Mouse (Mus musculus): Measurements from ENCODE around the gene Nav2. TPM values are rescaled to one million over a fixed set of nuclear protein-coding genes. Genes with fewer than 3 reads are reported as not detected.

The Nav2 gene
- total RNA-seq, 2 experiments from 2014 or later, result 60.0 to 64.1 TPM

- DNase-seq, result peak; percentile 40 to 74
- intact Hi-C loops (cut with DNase I), result loop anchor here (2.0 to 5.0 kb wide), 2 partner anchors 25 to 52 kb away; no protein-coding TSS in a partner anchor
These were observed 490.8 kb downstream of the Nav2 start for GRCm38 (mm10) chr7:49399314-49399713.

DNA sequence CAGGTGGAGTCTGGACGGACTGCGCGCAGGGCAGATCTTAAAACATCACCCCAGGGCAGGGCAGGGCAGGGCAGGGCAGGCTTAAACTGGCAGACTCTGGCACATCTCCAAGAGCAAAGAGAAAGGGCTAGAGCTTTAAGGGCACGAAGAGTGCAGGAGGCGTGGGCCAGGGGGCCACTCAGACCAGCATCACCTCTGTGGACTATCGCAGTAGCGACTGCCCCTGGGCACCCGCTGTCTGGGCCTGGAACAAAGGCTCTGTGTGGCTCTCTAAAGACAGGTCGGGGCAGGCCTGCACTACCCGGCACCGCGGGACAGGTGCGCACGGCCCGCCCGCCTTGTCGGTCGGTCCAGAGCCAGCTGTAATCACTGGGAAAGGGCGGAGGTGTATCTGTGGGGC, 491.9 kb downstream of the Nav2 start:
- DNase-seq, result peak; percentile 16 to 26
- intact Hi-C loops (cut with DNase I), result no loop called here

DNA sequence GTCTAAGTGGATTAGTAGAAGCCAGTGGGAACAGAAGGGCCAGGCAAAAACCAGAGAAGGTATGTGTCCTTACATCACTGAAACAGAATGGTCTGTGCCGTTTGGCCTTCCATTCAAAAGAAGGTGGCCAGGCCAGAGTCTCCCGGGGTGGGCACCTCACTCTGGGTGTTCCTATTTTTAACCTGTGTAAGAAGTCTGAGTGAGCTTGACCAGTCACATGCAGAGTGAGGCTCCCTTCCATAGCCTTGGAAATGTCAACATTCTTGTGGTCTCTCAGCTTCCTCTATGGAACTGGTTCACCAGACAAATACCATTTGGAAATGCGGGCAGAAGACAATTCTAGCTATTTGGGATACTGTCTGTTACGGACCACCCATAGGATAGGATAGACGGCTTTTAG, 494.0 kb downstream of the Nav2 start:
- intact Hi-C loops (cut with DNase I), result no loop called here
- no peak for DNase-seq

DNA sequence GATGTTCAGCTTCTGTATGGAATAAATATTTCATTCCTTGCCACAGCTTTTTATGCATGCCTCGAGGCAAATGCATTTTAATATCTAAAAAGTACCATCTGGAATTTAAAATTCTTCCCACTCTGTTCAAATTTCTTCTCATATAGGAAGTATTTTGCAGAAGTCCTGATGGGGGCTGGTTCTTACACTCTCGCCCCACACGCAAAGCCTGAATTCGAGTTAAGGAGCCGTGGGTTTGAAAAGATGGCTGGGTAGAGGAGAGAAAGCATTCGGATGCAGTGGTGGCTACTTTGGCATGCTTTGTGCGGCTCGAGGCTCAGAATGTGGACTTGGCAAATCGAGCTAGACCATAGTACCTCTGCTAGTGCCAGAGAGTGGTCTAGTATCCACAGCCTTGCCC, 499.2 kb downstream of the Nav2 start:
- intact Hi-C loops (cut with DNase I), result no loop called here
- DNase-seq, result no peak

DNA sequence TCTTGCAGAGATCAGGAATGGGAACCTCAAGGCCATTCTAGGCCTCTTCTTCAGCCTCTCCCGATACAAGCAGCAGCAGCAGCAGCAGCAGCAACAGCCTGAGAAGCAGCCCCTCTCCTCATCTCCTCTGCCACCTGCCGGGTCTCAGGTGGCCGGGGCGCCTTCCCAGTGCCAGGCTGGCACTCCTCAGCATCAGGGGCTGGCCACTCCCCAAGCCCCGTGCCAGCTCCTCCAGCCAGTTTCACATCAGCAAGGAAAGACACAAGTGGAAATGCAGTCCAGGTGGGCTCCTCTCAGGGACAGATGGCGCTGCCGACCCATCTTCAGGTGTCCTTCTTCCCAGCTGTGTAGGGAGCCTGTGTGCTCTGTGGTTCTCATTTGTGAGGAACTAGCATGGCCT, 500.1 kb downstream of the Nav2 start:
- DNase-seq, result no peak
- intact Hi-C loops (cut with DNase I), result no loop called here

DNA sequence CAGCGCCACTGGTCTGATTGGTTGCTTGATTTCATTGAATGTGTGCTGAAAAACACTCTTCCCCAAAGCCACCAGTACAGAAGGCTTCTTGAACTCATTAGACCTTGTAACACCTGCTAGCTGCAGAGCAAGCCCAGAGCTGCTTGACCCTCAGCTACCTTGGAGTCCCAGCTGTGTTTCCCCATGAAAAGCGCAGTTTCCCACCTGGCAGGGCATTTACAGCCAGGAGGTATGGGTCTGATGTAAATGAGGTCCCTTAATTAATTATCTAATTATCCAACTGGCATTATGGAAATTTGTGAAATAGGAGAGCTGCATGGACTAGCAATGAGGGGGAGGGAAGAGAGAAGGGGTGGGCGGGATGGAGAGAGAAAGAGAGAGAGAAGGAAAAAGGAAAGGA, 500.7 kb downstream of the Nav2 start:
- intact Hi-C loops (cut with DNase I), result no loop called here
- no peak for DNase-seq

DNA sequence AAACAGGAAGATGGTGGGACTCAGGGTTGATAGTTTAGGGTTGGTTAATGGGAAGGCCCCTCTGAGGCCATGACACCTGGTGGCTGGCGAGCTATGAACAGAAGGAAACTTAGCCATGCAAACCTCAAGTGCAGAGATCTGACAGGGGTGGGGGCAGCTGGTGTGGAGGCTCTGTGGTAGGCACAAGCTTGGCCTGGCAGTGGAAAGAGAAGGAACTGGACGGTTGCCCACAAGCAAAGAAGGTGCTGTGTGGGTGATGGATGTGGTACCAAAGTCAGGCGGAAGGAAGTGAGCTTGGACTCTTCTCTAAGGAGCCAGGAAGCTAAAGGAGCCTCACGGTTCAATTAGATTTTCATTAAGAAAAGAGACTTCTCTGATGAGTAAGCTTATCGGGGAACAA, 501.7 kb downstream of the Nav2 start:
- intact Hi-C loops (cut with DNase I), result no loop called here
- DNase-seq, result no peak

DNA sequence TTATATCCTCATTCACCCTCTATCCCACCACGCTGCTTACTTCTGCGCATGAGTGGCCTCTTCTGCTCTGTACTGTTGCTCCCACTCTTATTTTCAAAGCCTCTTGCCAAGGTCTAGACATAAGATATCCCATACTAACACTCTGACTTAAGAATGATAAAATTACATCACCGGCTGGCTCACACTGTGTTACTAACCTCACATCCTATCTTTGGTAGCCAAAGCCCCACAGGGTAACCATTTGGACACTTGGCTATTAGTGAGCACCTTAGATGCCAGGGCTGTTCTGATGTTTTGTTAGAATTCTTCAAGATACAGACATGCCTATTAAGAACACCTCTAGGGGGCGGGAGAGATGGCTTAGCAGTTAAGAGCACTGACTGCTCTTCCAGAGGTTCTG, 502.4 kb downstream of the Nav2 start:
- DNase-seq, result no peak
- intact Hi-C loops (cut with DNase I), result no loop called here

DNA sequence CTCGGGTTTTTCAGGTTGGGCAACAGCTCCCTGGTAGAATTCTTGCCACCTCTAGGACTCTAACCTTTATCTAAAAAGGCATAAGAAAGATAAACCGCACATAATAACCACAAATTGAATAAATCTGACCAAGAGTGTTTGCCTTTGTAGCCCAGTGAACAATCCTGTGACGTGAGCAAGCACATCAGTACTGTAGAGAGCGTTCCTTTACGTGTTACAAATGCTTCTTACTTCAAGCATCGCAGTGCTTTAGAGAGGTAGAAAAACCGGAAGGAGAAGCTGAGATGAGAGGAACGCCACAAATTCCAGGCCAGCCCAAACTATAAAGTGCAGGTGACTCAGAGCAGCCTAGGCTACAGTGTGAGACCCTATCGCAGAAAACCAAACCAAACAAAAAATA, 503.3 kb downstream of the Nav2 start:
- DNase-seq, result no peak
- intact Hi-C loops (cut with DNase I), result no loop called here

- DNase-seq, result no peak
- intact Hi-C loops (cut with DNase I), result no loop called here
These were observed 506.6 kb downstream of the Nav2 start for GRCm38 (mm10) chr7:49415131-49415530.

GRCm38 (mm10) chr7:49415716-49416115, 507.2 kb downstream of the Nav2 start:
- no peak for DNase-seq
- intact Hi-C loops (cut with DNase I), result no loop called here

- no peak for DNase-seq
- intact Hi-C loops (cut with DNase I), result no loop called here
These were observed 510.3 kb downstream of the Nav2 start for GRCm38 (mm10) chr7:49418841-49419240.

DNA sequence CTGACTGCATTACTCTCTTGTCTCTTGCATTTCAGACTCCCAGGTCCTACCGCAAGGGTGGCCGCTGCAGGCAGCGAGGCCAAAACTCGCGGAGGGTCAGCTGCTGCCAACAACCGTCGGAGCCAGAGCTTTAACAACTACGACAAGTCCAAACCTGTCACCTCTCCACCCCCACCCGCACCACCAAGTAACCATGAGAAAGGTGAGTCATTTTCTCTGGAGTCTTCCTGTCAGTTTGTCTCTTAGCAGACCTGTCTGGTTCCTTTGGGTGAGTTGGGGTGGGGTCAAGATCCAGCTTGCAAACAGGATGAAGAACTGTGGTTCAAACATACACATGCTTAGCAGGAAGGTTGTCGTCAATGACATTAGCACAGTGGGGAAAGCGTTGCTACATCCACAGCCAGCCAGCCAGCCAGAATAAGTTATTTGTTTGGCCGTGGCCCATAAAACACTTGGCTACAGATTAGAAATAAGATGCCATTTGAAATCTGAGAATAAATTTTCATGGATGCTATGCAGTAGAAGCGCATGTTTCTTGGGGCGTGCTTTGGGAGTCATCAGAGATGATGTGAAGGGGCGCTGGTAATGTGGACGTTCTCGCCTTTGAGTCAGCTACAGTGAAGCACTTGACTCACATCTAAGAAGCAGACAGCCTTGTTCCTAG, 511.8 kb downstream of the Nav2 start:
- intact Hi-C loops (cut with DNase I), result loop anchor here (5.0 to 10.0 kb wide), 2 partner anchors 148 to 525 kb away; no protein-coding TSS in a partner anchor
- DNase-seq, result peak in 1 of 2 experiments; percentile 28

GRCm38 (mm10) chr7:49421261-49421660, 512.7 kb downstream of the Nav2 start:
- no peak for DNase-seq
- intact Hi-C loops (cut with DNase I), result loop anchor here (5.0 to 10.0 kb wide), 2 partner anchors 149 to 526 kb away; no protein-coding TSS in a partner anchor

DNA sequence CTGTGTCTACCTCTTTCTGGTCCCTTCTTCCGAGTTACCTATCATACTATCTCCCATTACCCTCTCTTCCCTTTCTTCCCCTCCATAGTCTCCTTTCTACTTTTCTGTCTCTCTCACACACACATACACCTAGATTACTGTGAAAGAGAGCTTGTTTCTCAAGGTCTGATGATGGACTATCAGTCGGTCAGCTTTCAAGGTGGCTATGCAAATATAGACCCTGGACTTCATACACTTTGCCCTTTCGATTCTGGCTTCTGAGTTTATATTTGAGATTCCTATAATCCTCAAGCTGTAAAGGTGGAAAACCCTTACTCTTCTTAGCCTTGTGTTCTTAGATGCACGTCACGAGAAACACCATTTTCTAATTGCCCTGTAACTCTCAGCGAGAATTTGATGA, 515.4 kb downstream of the Nav2 start:
- no peak for DNase-seq
- intact Hi-C loops (cut with DNase I), result loop anchor here (2.0 to 10.0 kb wide), 3 partner anchors 25 to 529 kb away; no protein-coding TSS in a partner anchor

- DNase-seq, result peak; percentile 51 to 67
- intact Hi-C loops (cut with DNase I), result loop anchor here (2.0 to 10.0 kb wide), 2 partner anchors 293 to 531 kb away; no protein-coding TSS in a partner anchor
These were observed 517.5 kb downstream of the Nav2 start for GRCm38 (mm10) chr7:49426060-49426459.

GRCm38 (mm10) chr7:49427843-49428242, 519.3 kb downstream of the Nav2 start:
- intact Hi-C loops (cut with DNase I), result loop anchor here (2.0 to 10.0 kb wide), 2 partner anchors 295 to 533 kb away; no protein-coding TSS in a partner anchor
- DNase-seq, result peak in 1 of 2 experiments; percentile 20

DNA sequence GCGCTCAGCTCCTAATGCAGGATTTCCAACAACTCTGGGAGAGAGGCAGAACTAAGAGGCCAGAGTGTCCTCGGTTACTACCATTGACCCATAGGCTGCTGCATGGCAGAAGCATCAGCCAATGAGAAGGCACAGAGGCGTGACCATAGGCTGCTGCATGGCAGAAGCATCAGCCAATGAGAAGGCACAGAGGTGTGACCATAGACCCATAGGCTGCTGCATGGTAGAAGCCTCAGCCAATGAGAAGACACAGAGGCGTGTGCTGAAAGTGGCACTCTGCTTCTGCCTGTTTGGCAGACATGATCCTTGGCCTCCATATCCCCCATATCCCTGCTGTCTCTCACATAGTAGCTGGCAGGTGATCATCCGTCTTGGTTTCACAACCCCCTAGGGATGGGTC, 520.4 kb downstream of the Nav2 start:
- intact Hi-C loops (cut with DNase I), result loop anchor here (10.0 kb wide), 1 partner anchor 534 kb away; no protein-coding TSS in a partner anchor
- no peak for DNase-seq

- peak; percentile 33 to 52 for DNase-seq
- intact Hi-C loops (cut with DNase I), result no loop called here
These were observed 522.3 kb downstream of the Nav2 start for GRCm38 (mm10) chr7:49430808-49431207.

- DNase-seq, result no peak
- intact Hi-C loops (cut with DNase I), result no loop called here
These were observed 525.4 kb downstream of the Nav2 start for GRCm38 (mm10) chr7:49433945-49434344.

DNA sequence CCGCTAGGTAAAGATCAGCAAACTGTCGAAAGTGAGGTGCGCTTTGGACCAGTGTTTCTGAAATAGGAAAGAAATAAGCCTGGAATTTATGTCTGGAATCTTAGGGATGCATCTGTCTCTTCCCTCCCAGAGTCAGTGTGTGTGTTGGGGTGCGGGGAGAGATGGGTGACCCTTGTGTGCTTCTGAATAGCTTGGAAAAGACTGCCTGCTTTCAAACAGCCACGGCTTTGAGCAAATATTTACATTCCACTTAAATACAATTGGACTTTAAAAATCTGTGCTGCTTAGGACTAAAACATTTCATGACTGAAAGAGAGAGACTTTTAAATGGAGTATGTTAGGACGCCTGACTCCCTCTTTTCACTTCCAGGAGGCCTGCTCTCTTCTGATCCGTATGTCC, 528.0 kb downstream of the Nav2 start:
- intact Hi-C loops (cut with DNase I), result no loop called here

GRCm38 (mm10) chr7:49437901-49438300, 529.4 kb downstream of the Nav2 start:
- DNase-seq, result no peak
- intact Hi-C loops (cut with DNase I), result no loop called here

More for the DNA sequence above, 528.0 kb downstream of the Nav2 start:
- DNase-seq, result no peak
